Mouse (Mus musculus): ENCODE measurements around the gene Sag. TPM values are rescaled to one million over a fixed set of nuclear protein-coding genes. Genes with fewer than 3 reads are reported as not detected.

Sag gene
- polyA plus RNA-seq, 1 experiment from 2014 or later, result 0.68 TPM

DNA sequence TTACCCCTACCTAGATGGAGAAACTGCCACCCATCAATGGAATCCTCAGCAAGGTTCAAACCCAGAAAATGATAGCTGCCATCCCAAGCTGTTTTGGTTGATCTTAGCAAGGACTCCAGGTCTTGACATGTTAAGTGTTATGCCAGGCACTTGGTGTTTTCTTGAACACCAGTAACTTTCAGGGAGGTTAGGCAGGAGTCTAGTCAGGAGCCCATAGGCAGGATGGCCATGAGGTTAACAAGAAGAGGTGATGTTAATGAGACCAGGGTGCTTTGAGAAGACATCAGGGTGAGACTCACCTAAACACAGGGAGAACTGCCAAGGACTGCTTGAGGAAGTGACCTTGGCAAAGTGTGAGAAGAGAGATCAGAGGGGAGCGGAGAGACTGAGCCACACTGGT, 54.6 kb downstream of the Sag start:
- no peak overlapping the region for H3K27ac ChIP-seq
- WGBS, result 95% methylated on average over 1 of the region's 1 CpGs
- H3K9ac ChIP-seq (ENCODE audit: low read depth, low read length), result no peak overlapping the region
- ATAC-seq (replicated peaks; ENCODE audit: low FRiP score, low read depth), result no peak
- no peak for TF ChIP-seq CTCF (IDR thresholded peaks at IDR 0.05; ENCODE audit: low read depth)
- no peak for DNase-seq (ENCODE audit: low spot score)
- no peaks in the 10 kb centered on the region for H3K9me3 ChIP-seq (replicated peaks; ENCODE audit: low read length)
- H3K4me1 ChIP-seq (replicated peaks; ENCODE audit: insufficient read depth, low read length), result peaks cover 12% of the 10 kb centered on the region
- H3K4me2 ChIP-seq (ENCODE audit: low read length), result no peak overlapping the region
- H3K36me3 ChIP-seq (ENCODE audit: insufficient read depth, low read length), result no peaks in the 10 kb centered on the region
- H3K27me3 ChIP-seq (ENCODE audit: insufficient read depth, low read length), result no peaks in the 10 kb centered on the region
- H3K4me3 ChIP-seq (replicated peaks; ENCODE audit: low read depth, low read length), result no peak overlapping the region

DNA sequence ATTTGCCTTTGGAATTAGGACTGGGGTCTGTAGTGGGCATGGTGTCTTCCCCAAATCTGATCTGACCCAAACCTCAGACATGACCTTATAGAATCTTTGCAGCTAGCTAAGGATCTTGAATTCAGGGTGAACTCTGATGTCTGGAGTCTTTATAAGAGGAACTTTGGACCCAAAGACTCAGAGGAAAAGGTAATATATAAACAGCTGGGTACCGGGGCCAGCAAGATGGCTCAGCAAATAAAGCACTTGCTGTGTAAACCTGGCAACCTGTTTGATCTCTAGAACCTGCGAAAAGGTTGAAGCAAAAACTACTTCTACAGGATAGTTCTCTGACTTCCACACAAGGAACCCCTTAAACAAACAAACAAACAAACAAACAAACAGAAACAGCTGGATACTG, 55.0 kb downstream of the Sag start:
- 79% methylated on average over 2 of the region's 2 CpGs for WGBS
- ATAC-seq (replicated peaks; ENCODE audit: low FRiP score, low read depth), result 0 out of 2 replicates have a peak, but pooled peaks have one; percentile 41
- H3K9me3 ChIP-seq (replicated peaks; ENCODE audit: low read length), result no peaks in the 10 kb centered on the region
- no peak for DNase-seq (ENCODE audit: low spot score)
- no peak overlapping the region for H3K9ac ChIP-seq (ENCODE audit: low read depth, low read length)
- no peaks in the 10 kb centered on the region for H3K36me3 ChIP-seq (ENCODE audit: insufficient read depth, low read length)
- H3K4me2 ChIP-seq (ENCODE audit: low read length), result no peak overlapping the region
- H3K4me3 ChIP-seq (replicated peaks; ENCODE audit: low read depth, low read length), result no peak overlapping the region
- no peaks in the 10 kb centered on the region for H3K27me3 ChIP-seq (ENCODE audit: insufficient read depth, low read length)
- H3K4me1 ChIP-seq (replicated peaks; ENCODE audit: insufficient read depth, low read length), result peaks cover 12% of the 10 kb centered on the region
- H3K27ac ChIP-seq, result 0 out of 2 replicates have a peak overlapping the region, but pooled peaks have one; percentile 40
- no peak for TF ChIP-seq CTCF (IDR thresholded peaks at IDR 0.05; ENCODE audit: low read depth)

DNA sequence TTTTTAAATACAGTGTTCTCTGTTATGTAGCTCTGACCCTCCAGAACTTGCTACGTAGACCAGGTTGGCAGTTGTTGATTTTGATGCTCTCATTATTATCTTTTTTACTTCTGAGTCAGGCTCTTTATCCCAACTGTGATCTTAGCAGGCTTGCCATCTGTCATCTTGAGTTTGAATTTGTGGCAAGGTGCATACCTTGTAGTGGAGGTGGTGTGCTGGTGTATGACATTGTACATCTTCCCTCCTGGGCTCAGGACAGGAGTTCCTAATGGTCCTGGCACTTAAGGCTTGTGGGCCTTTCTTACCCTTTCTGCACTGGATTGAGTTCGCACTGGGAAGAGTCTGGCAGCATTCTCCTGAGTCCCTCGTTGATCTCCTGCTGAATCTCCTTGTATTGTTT, 60.1 kb downstream of the Sag start:
- Histone ChIP-seq H3K4me1 (replicated peaks; ENCODE audit: insufficient read depth, low read length) (0 out of 2 replicates have a peak, but pooled peaks cover 3% of the 10 kb centered on the region), H3K9me3 (replicated peaks; ENCODE audit: low read length) (no peaks in the 10 kb centered on the region)
- WGBS, result 77% methylated on average over 3 of the region's 3 CpGs

DNA sequence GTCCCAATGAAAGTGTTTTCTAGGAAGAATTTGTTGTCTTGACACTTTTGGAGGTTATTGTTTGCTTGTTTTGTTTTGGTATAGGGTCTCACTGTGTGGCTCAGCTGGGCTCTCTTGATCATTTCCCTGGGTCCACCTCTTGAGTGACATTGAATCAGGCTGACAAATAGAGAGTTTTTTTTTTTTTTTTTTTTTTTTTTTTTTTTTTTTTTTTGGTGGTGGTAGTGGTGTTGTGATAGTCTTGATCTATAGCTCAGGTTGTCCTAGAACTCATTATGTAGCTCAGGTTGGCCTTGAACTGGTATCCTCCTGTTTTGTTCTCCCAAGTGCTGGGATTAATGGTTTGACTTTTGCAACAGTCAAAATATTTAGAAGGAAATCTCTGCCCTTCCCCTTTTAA, 61.4 kb downstream of the Sag start:
- no peak for DNase-seq (ENCODE audit: low spot score)
- no peak overlapping the region for H3K9ac ChIP-seq (ENCODE audit: low read depth, low read length)
- H3K4me1 ChIP-seq (replicated peaks; ENCODE audit: insufficient read depth, low read length), result no peaks in the 10 kb centered on the region
- no peak for TF ChIP-seq CTCF (IDR thresholded peaks at IDR 0.05; ENCODE audit: low read depth)
- H3K4me2 ChIP-seq (ENCODE audit: low read length), result no peak overlapping the region
- H3K27ac ChIP-seq, result no peak overlapping the region
- no peaks in the 10 kb centered on the region for H3K36me3 ChIP-seq (ENCODE audit: insufficient read depth, low read length)
- no peaks in the 10 kb centered on the region for H3K9me3 ChIP-seq (replicated peaks; ENCODE audit: low read length)
- H3K27me3 ChIP-seq (ENCODE audit: insufficient read depth, low read length), result no peaks in the 10 kb centered on the region
- H3K4me3 ChIP-seq (replicated peaks; ENCODE audit: low read depth, low read length), result no peak overlapping the region
- ATAC-seq (replicated peaks; ENCODE audit: low FRiP score, low read depth), result no peak

More for the DNA sequence above, 60.1 kb downstream of the Sag start:
- Histone ChIP-seq H3K27ac (no peak overlapping the region), H3K9ac (ENCODE audit: low read depth, low read length) (no peak overlapping the region), H3K4me2 (ENCODE audit: low read length) (no peak overlapping the region), H3K27me3 (ENCODE audit: insufficient read depth, low read length) (no peaks in the 10 kb centered on the region), H3K36me3 (ENCODE audit: insufficient read depth, low read length) (no peaks in the 10 kb centered on the region), H3K4me3 (replicated peaks; ENCODE audit: low read depth, low read length) (no peak overlapping the region)
- no peak for TF ChIP-seq CTCF (IDR thresholded peaks at IDR 0.05; ENCODE audit: low read depth)
- ATAC-seq (replicated peaks; ENCODE audit: low FRiP score, low read depth) (no peak), DNase-seq (ENCODE audit: low spot score) (no peak)

DNA sequence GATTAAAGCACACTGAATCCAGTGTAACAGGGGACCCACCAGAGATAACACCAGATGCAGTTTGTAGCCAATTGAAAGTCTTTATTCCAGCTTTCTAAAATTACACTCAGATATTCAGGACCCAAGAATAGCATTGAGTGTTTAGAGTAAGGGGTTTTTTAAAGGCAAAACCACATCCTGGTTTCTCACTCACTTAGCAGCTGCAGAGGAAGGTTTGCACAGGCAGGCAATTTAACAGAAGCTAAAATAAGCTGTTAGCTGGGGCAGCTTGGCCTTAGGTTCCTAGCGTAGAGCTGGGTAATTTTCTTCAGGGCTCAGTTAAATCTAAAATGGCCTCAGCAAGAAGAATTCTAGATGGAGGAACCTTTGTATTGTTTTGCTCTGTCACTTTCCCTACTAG, 63.2 kb downstream of the Sag start:
- no peak for DNase-seq (ENCODE audit: low spot score)
- no peak overlapping the region for H3K4me2 ChIP-seq (ENCODE audit: low read length)
- no peaks in the 10 kb centered on the region for H3K27me3 ChIP-seq (ENCODE audit: insufficient read depth, low read length)
- H3K36me3 ChIP-seq (ENCODE audit: insufficient read depth, low read length), result no peaks in the 10 kb centered on the region
- H3K27ac ChIP-seq, result no peak overlapping the region
- 88% methylated on average over 1 of the region's 1 CpGs for WGBS
- no peak overlapping the region for H3K4me3 ChIP-seq (replicated peaks; ENCODE audit: low read depth, low read length)
- no peaks in the 10 kb centered on the region for H3K4me1 ChIP-seq (replicated peaks; ENCODE audit: insufficient read depth, low read length)
- H3K9ac ChIP-seq (ENCODE audit: low read depth, low read length), result no peak overlapping the region
- ATAC-seq (replicated peaks; ENCODE audit: low FRiP score, low read depth), result no peak
- no peak for TF ChIP-seq CTCF (IDR thresholded peaks at IDR 0.05; ENCODE audit: low read depth)
- no peaks in the 10 kb centered on the region for H3K9me3 ChIP-seq (replicated peaks; ENCODE audit: low read length)

DNA sequence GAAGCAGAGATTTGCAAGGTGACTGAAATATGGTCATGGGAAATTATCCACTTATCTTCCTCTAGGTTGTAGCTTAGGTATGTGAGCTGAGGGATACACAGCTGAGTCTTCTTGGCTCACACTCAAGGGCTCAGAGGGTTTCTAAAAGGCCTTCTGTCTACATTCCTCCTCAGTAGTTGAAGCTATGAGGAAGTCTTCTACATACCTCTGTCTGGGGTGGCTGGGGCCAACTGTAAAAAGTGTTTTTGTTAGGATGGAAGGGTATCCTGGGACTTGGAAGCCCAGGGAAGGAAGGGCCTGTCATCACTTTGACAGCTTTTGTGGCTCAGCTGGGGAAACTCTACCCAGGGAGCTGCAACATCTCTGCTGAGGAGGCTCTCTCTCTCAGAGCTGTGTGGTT, 68.1 kb downstream of the Sag start:
- Histone ChIP-seq H3K36me3 (ENCODE audit: insufficient read depth, low read length) (no peaks in the 10 kb centered on the region), H3K4me2 (ENCODE audit: low read length) (no peak overlapping the region), H3K4me1 (replicated peaks; ENCODE audit: insufficient read depth, low read length) (no peaks in the 10 kb centered on the region), H3K27ac (no peak overlapping the region), H3K27me3 (ENCODE audit: insufficient read depth, low read length) (no peaks in the 10 kb centered on the region), H3K4me3 (replicated peaks; ENCODE audit: low read depth, low read length) (no peak overlapping the region), H3K9me3 (replicated peaks; ENCODE audit: low read length) (no peaks in the 10 kb centered on the region), H3K9ac (ENCODE audit: low read depth, low read length) (no peak overlapping the region)
- DNase-seq (ENCODE audit: low spot score), result no peak
- no peak for TF ChIP-seq CTCF (IDR thresholded peaks at IDR 0.05; ENCODE audit: low read depth)
- no peak for ATAC-seq (replicated peaks; ENCODE audit: low FRiP score, low read depth)

DNA sequence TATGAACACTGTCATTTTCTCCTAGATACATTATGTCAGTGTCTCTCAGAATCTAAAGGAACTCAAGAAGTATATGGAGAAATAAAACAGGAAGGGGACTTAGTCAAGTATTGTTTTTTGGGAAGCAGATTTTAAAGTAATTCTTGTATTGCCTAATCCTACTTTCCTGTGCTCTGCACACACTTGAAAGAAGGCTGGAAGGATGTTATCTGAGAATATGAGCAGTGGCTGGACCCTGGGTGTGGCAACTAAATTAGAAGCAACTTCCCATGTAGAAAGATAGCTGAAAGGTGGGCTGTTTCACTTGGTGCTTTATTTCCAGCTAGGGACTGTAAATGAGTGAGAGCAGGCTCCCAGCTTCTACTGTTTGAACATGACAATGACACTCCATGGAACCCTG, 69.6 kb downstream of the Sag start:
- Histone ChIP-seq H3K4me3 (replicated peaks; ENCODE audit: low read depth, low read length) (no peak overlapping the region), H3K27me3 (ENCODE audit: insufficient read depth, low read length) (no peaks in the 10 kb centered on the region), H3K27ac (no peak overlapping the region), H3K36me3 (ENCODE audit: insufficient read depth, low read length) (no peaks in the 10 kb centered on the region), H3K4me2 (ENCODE audit: low read length) (no peak overlapping the region), H3K9ac (ENCODE audit: low read depth, low read length) (no peak overlapping the region), H3K9me3 (replicated peaks; ENCODE audit: low read length) (no peaks in the 10 kb centered on the region), H3K4me1 (replicated peaks; ENCODE audit: insufficient read depth, low read length) (no peaks in the 10 kb centered on the region)
- no peak for TF ChIP-seq CTCF (IDR thresholded peaks at IDR 0.05; ENCODE audit: low read depth)
- ATAC-seq (replicated peaks; ENCODE audit: low FRiP score, low read depth) (no peak), DNase-seq (ENCODE audit: low spot score) (no peak)
